Mouse (Mus musculus) ES-E14 (cell line): ENCODE data around the gene Erf.

ENCODE experiments used
- CHD2 ChIP-seq: IDR thresholded peaks from 2 replicates; pipeline ENCODE4 v1.6.1; 2014; ENCODE audit warnings: mild to moderate bottlenecking, low read depth, low read length, inconsistent platforms
- ZC3H11A ChIP-seq: IDR thresholded peaks from 2 replicates; pipeline ENCODE4 v1.6.1; 2012; ENCODE audit warnings: low read depth, mild to moderate bottlenecking, inconsistent platforms, low read length, borderline replicate concordance
- ZNF384 ChIP-seq: IDR thresholded peaks from 2 replicates; pipeline ENCODE4 v1.6.1; 2012; ENCODE audit warnings: low read depth, low read length, inconsistent platforms

GRCm38 (mm10) chr7:25250141-25250972, at the start of gene Erf:
- TF ChIP-seq ZC3H11A (no peak), CHD2 (no peak), ZNF384 (no peak)
